Mouse (Mus musculus) intestine, embryonic 16.5 days (tissue): ENCODE results near the gene Zfp605. TPM values are rescaled to one million over a fixed set of nuclear protein-coding genes. Genes with fewer than 3 reads are reported as not detected.

Source experiments
- ATAC-seq: fragments of 200-750 bp; cut with Nextera tagmentation; 2 replicates; pipeline ENCODE4 v1.8.0; 2017; ENCODE audit warnings: moderate TSS enrichment, moderate library complexity
- H3K27ac ChIP-seq: fragments of 300-500 bp; sonication (generic); 2 replicates; pipeline ENCODE4 v1.5.1; 2014; ENCODE audit warnings: mild to moderate bottlenecking, low read length
- H3K27me3 ChIP-seq: fragments of 300-500 bp; sonication (generic); replicated peaks from 2 replicates; pipeline ENCODE4 v1.6.1; 2014; ENCODE audit warnings: low read length, control low read depth, mixed read lengths; ENCODE audit not compliant: control insufficient read depth, insufficient read depth
- H3K36me3 ChIP-seq: fragments of 300-500 bp; sonication (generic); 2 replicates; pipeline ENCODE4 v1.6.1; 2014; ENCODE audit warnings: low read length, control low read depth; ENCODE audit not compliant: control insufficient read depth, insufficient read depth
- H3K4me1 ChIP-seq: fragments of 300-500 bp; sonication (generic); 2 replicates; pipeline ENCODE4 v1.6.1; 2014; ENCODE audit warnings: low read length, control low read depth, mixed read lengths; ENCODE audit not compliant: control insufficient read depth, insufficient read depth
- H3K4me2 ChIP-seq: fragments of 300-500 bp; sonication (generic); 2 replicates; pipeline ENCODE4 v1.6.1; 2014; ENCODE audit warnings: low read depth, low read length, control low read depth
- H3K4me3 ChIP-seq: fragments of 300-500 bp; sonication (generic); 2 replicates; pipeline ENCODE4 v1.5.1; 2014; ENCODE audit warnings: mild to moderate bottlenecking, low read length
- H3K9ac ChIP-seq: fragments of 300-500 bp; sonication (generic); 2 replicates; pipeline ENCODE4 v1.6.1; 2014; ENCODE audit warnings: low read depth, low read length
- H3K9me3 ChIP-seq: fragments of 300-500 bp; sonication (generic); 2 replicates; pipeline ENCODE4 v1.6.1; 2016; ENCODE audit warnings: low read length, control low read depth; ENCODE audit not compliant: control insufficient read depth
- WGBS: fragments of 180-500 bp; shearing (Covaris S2); extraction: QIAGEN DNeasy Blood & Tissue Kit; methylation state at CpG from one replicate; pipeline ENCODE4 v1.1.7; 2014; 5-methylcytosine and 5-hydroxymethylcytosine counted together
- polyA plus RNA-seq: library from polyadenylated mRNA; unstranded; fragments of >200 nt; fragmentation: Nextera tagmentation; extraction: Ambion mirVana; gene quantifications from 2 replicates; pipeline ENCODE4 v1.2.1, GENCODE M21; 2015

Gene Zfp605
- polyA plus RNA-seq, 1 experiment from 2014 or later, result 2.7 TPM

DNA sequence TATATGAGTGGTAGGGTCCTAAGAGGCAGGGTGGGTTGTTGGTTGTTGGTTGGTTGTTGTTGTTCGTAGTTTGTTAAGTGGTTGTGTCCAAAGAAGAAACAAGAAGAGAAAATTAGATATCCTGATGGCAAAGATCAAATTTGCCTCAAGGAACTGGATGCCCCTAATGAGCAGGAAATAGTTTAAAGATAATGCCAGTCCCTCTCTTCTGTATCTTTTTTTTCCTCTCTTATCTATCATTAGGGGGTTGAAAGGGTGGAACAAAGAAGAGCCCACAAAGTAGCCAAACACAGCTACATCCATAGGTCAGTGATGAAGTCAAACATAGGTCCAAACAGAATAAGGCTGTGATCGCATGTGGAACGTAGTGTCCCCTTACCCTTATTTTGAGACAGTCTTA is 29.4 kb downstream of the Zfp605 start:
- WGBS, result 92% methylated on average over 3 of the region's 3 CpGs
- Histone ChIP-seq H3K27me3 (no peaks in the 10 kb centered on the region), H3K4me2 (no peak overlapping the region), H3K4me1 (no peaks in the 10 kb centered on the region), H3K36me3 (0 out of 2 replicates have a peak, but pooled peaks cover 2% of the 10 kb centered on the region), H3K4me3 (no peak overlapping the region), H3K9ac (no peak overlapping the region), H3K27ac (no peak overlapping the region), H3K9me3 (no peaks in the 10 kb centered on the region)
- no peak for ATAC-seq

DNA sequence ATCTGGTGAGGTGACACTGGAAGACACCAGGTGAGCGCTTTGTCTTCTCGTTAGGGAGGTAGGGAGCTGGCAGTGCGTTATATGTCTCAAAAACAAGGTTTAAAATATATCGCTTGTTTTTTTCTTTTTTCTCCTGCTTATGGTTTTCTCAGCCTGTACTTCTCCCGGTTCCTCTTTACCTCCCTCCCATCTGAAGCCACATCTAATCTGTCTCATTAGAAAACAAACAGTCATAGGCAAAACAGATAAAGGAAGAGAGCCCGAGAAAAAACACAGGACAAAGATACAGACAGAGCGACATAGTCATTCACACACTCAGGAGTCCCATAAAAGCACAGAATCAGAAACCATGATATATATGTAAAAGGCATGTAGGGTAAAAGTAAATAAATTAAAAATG is 30.5 kb downstream of the Zfp605 start:
- Histone ChIP-seq H3K9ac (no peak overlapping the region), H3K4me2 (no peak overlapping the region), H3K4me1 (no peaks in the 10 kb centered on the region), H3K27ac (no peak overlapping the region), H3K4me3 (no peak overlapping the region), H3K27me3 (no peaks in the 10 kb centered on the region), H3K9me3 (no peaks in the 10 kb centered on the region), H3K36me3 (peaks cover 5% of the 10 kb centered on the region; the same call in 1 of the 2 replicates)
- 94% methylated on average over 7 of the region's 7 CpGs for WGBS
- no peak for ATAC-seq

DNA sequence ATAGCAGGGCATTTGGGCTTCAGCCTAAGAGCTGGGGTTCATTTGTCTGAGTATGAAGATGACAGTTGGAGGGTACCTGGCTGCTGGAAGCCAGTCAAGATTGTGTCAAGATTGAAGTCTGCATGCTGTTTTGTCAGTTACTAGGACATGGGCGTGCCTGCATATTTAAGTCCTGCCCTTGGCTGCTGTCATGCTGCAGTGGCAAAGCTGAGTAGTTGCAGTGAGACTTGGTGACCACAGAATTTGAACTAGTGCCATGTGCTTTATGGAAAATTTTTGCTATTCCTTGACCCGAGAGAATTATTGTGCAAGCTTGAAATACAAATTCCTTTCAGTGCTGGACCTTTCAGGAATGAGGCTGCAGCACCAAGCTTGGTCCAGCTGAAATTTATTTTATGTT is 32.4 kb downstream of the Zfp605 start:
- Histone ChIP-seq H3K27me3 (no peaks in the 10 kb centered on the region), H3K9me3 (no peaks in the 10 kb centered on the region), H3K4me2 (no peak overlapping the region), H3K4me1 (no peaks in the 10 kb centered on the region), H3K27ac (no peak overlapping the region), H3K4me3 (no peak overlapping the region), H3K9ac (no peak overlapping the region), H3K36me3 (peaks cover 12% of the 10 kb centered on the region; the same call in 1 of the 2 replicates)
- ATAC-seq, result no peak
- WGBS, result 90% methylated on average over 2 of the region's 2 CpGs

DNA sequence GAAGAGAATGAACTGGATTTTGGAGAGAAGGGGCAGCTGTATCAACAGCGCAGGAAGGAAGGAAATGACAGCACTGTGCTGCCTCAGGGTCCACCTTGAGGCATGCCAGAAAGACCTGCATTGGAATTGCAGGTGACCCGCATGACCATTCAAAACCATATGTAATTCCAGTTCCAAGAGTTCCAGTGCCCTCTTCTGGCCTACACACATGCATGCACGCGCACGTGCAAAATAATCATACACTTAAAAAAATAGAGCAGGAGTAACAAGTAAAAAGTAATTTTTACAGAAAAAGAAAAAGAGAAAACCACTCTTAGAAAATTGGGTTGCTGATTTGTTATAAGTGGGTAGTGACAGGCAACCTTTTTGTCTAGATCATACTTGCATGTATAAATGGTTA is 33.1 kb downstream of the Zfp605 start:
- Histone ChIP-seq H3K27me3 (no peaks in the 10 kb centered on the region), H3K9me3 (no peaks in the 10 kb centered on the region), H3K4me3 (no peak overlapping the region), H3K4me1 (no peaks in the 10 kb centered on the region), H3K4me2 (no peak overlapping the region), H3K9ac (no peak overlapping the region), H3K36me3 (peaks cover 12% of the 10 kb centered on the region; the same call in 1 of the 2 replicates), H3K27ac (no peak overlapping the region)
- no peak for ATAC-seq
- 89% methylated on average over 5 of the region's 5 CpGs for WGBS

DNA sequence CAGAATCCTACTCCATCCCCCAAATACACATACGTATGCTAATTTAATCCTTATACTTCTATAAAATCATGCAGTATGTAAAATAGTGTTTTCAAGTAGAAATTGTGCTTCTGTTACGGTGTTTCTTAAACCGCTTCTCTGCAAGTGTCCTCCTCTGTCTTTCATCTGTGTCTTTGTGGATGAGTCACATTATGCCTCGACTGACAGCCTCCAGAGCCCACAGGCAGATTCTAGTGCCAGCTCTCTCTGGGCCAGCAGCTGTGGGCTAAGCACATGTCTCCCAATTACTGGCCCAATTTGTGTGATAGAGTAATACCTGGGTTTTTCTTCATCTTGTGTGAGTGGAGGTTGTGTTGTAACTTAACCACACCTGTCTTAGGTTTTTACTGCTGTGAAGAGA is 59.5 kb downstream of the Zfp605 start:
- 93% methylated on average over 4 of the region's 4 CpGs for WGBS
- no peak for ATAC-seq
- Histone ChIP-seq H3K9me3 (no peaks in the 10 kb centered on the region), H3K9ac (no peak overlapping the region), H3K4me1 (no peaks in the 10 kb centered on the region), H3K36me3 (peaks cover 11% of the 10 kb centered on the region), H3K27ac (no peak overlapping the region), H3K27me3 (no peaks in the 10 kb centered on the region), H3K4me2 (no peak overlapping the region), H3K4me3 (no peak overlapping the region)

DNA sequence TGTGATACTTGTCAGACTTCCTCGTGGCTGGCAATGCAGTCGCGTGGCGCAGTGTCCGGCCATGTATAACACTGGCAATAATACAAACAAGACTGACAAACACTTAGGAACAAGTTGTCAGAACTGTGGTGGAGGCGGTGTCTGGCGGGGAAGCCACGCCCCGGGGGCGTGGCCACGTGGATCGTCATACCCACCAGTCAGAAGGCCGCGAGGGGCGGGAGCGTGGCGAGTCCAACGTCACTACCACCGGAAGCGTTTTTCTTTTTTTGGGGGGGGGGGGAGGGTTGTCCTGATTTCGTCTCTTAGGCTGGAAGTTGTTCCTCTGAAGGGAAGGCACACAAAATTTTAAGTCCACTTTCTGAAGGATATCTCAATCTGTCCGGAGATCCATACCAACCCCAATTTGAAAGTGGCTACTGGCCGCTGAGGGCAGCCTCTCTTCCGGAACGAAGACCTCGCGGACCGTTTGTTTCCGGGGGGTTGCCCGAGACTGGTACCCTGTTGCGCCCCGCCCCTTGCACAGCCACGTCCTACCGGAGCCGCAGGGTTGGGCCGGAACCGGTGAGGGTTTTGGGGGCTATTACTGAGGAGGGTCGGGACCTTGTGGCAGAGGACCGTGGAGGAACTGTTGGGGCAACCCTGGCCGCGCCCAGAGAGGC is 66.6 kb downstream of the Zfp605 start, which contains the start of gene Golga3:
Gene Golga3 (plus strand): TSS at position 340 of the 659 bp plus-strand sequence.
- Histone ChIP-seq H3K9ac (peak within 1 kb of the TSS; percentile 78), H3K36me3 (no peaks in the 10 kb centered on the region), H3K4me3 (peak within 1 kb of the TSS; percentile 72), H3K27ac (peak within 1 kb of the TSS; percentile 39), H3K9me3 (no peaks in the 10 kb centered on the region), H3K4me1 (peaks cover 9% of the 10 kb centered on the region), H3K27me3 (no peaks in the 10 kb centered on the region), H3K4me2 (peak within 1 kb of the TSS; percentile 74)
- ATAC-seq, result peak; percentile 98
- under 1% methylated on average over 41 of the region's 41 CpGs for WGBS

DNA sequence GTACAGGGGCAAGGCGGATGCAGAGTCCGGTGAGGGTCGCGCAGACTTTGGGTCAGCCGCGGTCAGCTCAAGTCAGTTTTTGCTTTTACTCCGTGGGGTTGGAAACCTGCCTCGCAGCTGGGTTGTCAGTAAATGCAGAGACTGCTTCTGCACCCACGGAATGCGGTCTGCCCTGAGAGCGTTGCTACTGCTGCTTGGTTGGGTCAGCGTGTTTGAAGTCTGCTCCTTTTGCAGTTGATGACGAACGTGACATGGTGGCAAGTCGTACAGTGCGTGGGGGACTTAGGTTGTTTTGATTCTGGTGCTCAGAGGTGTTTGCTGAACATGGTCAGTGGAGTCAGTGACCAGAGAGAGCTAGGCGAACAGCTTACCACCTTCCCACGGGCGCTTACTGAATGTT is 67.1 kb downstream of the Zfp605 start:
- ATAC-seq, result peak; percentile 19; the same call in 1 of the 2 replicates
- H3K27ac ChIP-seq, result peak overlapping the region; percentile 39
- H3K36me3 ChIP-seq, result no peaks in the 10 kb centered on the region
- peak overlapping the region; percentile 72 for H3K4me3 ChIP-seq
- peaks cover 9% of the 10 kb centered on the region for H3K4me1 ChIP-seq
- peak overlapping the region; percentile 70 for H3K4me2 ChIP-seq
- no peaks in the 10 kb centered on the region for H3K9me3 ChIP-seq
- peak overlapping the region; percentile 78 for H3K9ac ChIP-seq
- under 1% methylated on average over 19 of the region's 19 CpGs for WGBS
- no peaks in the 10 kb centered on the region for H3K27me3 ChIP-seq

DNA sequence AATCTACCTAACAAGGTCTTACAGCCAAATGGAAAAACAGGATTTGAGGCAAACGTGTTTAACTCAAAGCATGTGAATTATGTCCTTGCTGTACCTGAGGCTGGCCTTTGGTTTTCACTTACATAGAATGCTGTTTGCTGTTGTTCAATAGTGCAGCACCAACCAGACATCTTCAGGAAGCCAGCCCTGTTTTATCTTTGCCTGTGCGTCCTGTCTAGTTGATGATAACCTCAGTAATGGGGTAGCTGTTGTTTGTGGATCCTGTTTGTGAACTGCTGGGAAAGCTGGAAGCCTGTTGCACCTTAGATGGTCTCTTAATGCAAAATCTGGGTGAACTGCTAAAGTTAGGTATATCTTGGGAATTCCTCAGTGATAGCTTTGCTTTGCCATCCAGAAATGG is 68.7 kb downstream of the Zfp605 start:
- Histone ChIP-seq H3K36me3 (no peaks in the 10 kb centered on the region), H3K4me2 (no peak overlapping the region), H3K4me1 (peaks cover 9% of the 10 kb centered on the region), H3K4me3 (no peak overlapping the region), H3K27me3 (no peaks in the 10 kb centered on the region), H3K9me3 (no peaks in the 10 kb centered on the region), H3K9ac (no peak overlapping the region), H3K27ac (no peak overlapping the region)
- ATAC-seq, result no peak
- 85% methylated on average over 2 of the region's 2 CpGs for WGBS
